Mouse (Mus musculus) heart, adult 2 months (tissue): Measurements from ENCODE around the gene Itga8.

Source experiments
- CTCF ChIP-seq: fragments of 200-600 bp; IDR thresholded peaks from 2 replicates; pipeline ENCODE4 v1.8.1; 2022; ENCODE audit warnings: antibody characterized with exemption, mild to moderate bottlenecking, moderate library complexity
- EP300 ChIP-seq: fragments of 200-500 bp; IDR thresholded peaks from 2 replicates; pipeline ENCODE4 v1.6.1; 2011; ENCODE audit warnings: low read depth, low read length, control low read depth; ENCODE audit not compliant: insufficient read depth
- POLR2A ChIP-seq: fragments of 200-500 bp; IDR thresholded peaks from 2 replicates; pipeline ENCODE4 v1.6.1; 2011; ENCODE audit warnings: mild to moderate bottlenecking, low read depth, low read length, control low read depth; ENCODE audit not compliant: insufficient read depth

DNA sequence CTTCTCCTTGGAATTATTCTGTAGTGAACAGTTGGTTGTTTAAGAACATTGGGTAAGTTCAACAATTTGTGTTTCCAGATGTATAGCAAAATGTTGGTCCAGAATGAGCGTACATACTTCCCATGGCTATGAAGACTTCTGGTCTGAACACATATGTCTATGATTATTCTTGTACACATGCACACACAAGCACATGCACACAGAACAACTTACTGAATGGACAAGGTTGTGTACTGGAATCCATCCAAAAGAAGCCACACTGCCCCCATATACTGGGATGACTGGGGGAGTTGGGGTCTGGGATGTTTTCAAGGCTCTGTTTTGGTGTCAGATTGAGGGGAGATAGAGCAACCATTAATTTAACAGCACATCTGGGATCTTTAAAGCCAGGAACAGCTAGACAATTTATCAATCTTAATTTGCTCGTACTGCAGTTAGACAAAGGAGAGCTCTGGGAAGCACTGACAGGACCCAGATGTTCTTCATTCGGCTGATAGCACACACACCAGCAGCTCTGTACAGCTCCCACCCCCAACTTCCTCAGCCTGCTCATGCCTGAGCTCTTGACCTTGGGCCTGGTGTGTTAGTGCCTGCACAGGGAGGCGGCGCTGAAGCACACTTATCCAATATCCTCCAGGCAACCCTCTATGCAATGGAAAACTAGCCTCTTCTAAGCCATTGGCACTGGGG, 241.5 kb downstream of the Itga8 start:
- no peak for TF ChIP-seq CTCF
- no peak for TF ChIP-seq EP300
- TF ChIP-seq POLR2A: no peak
